Mouse (Mus musculus) embryonic facial prominence, embryonic 14.5 days (tissue): ENCODE measurements at regions not wholly inside any gene's neighbourhood (a gene's known extent, or its start where the extent isn't known, plus 50 kb on each side); places are given as distances from the start of the nearest gene placed in this dataset.
A peak's percentile ranks its signal among the peaks of the same experiment; 100 is the strongest.

ENCODE experiments used
- ATAC-seq: fragments of 200-750 bp; cut with Nextera tagmentation; 2 replicates; pipeline ENCODE4 v1.8.0; 2017; ENCODE audit warnings: low read depth, moderate number of reproducible peaks, moderate TSS enrichment
- DNase-seq: peaks from one replicate; pipeline ENCODE4 v3.0.0-alpha.2; 2015; ENCODE audit warnings: low spot score
- H3K27ac ChIP-seq: fragments of 300-500 bp; sonication (generic); replicated peaks from 2 replicates; pipeline ENCODE4 v1.5.1; 2014; ENCODE audit warnings: low read depth, mild to moderate bottlenecking, low read length, moderate library complexity
- H3K27me3 ChIP-seq: fragments of 300-500 bp; sonication (generic); replicated peaks from 2 replicates; pipeline ENCODE4 v1.6.1; 2014; ENCODE audit warnings: low read length; ENCODE audit not compliant: control insufficient read depth, insufficient read depth
- H3K36me3 ChIP-seq: fragments of 300-500 bp; sonication (generic); 2 replicates; pipeline ENCODE4 v1.6.1; 2014; ENCODE audit warnings: low read length, mixed read lengths; ENCODE audit not compliant: control insufficient read depth, insufficient read depth
- H3K4me1 ChIP-seq: fragments of 300-500 bp; sonication (generic); 2 replicates; pipeline ENCODE4 v1.6.1; 2014; ENCODE audit warnings: antibody characterized with exemption, low read length; ENCODE audit not compliant: control insufficient read depth, insufficient read depth
- H3K4me2 ChIP-seq: fragments of 300-500 bp; sonication (generic); 2 replicates; pipeline ENCODE4 v1.6.1; 2014; ENCODE audit warnings: low read depth, mild to moderate bottlenecking, low read length, moderate library complexity, mixed read lengths
- H3K4me3 ChIP-seq: fragments of 300-500 bp; sonication (generic); 2 replicates; pipeline ENCODE4 v1.5.1; 2014; ENCODE audit warnings: low read depth, mild to moderate bottlenecking, low read length
- H3K9ac ChIP-seq: fragments of 300-500 bp; sonication (generic); 2 replicates; pipeline ENCODE4 v1.6.1; 2014; ENCODE audit warnings: low read depth, mild to moderate bottlenecking, low read length, moderate library complexity, mixed read lengths
- H3K9me3 ChIP-seq: fragments of 300-500 bp; sonication (generic); 2 replicates; pipeline ENCODE4 v1.6.1; 2016; ENCODE audit warnings: low read length; ENCODE audit not compliant: control insufficient read depth
- WGBS: fragments of 180-500 bp; shearing (Covaris S2); extraction: QIAGEN DNeasy Blood & Tissue Kit; methylation state at CpG from one replicate; pipeline ENCODE4 v1.1.7; 2014; 5-methylcytosine and 5-hydroxymethylcytosine counted together

DNA sequence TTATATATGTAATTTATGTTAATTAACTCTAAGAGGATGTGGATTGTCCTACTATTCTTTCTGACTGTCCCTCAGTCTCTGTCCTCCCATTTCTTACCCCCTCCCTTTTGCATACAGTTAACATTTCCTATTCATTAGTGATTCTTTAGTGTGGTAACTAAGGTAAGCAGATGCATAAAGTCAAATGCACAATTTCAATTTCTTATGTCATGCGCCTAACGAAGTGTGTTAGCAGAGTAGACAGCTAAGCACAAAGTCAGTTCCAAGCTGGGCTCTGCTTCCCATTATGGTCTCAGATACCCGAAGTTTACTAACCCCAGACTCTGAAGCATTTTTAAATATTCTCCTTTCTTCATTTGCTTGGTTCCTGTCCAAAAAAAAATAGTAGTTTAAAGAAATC, 248.2 kb downstream of the Olfm4 start:
- ATAC-seq: no peak
- Histone ChIP-seq H3K9me3 (no peaks in the 10 kb centered on the region), H3K4me2 (no peak overlapping the region), H3K27me3 (no peaks in the 10 kb centered on the region), H3K4me3 (no peak overlapping the region), H3K27ac (no peak overlapping the region), H3K9ac (no peak overlapping the region), H3K4me1 (no peaks in the 10 kb centered on the region), H3K36me3 (no peaks in the 10 kb centered on the region)
- 78% methylated on average over 3 of the region's 3 CpGs for WGBS
- DNase-seq: no peak

DNA sequence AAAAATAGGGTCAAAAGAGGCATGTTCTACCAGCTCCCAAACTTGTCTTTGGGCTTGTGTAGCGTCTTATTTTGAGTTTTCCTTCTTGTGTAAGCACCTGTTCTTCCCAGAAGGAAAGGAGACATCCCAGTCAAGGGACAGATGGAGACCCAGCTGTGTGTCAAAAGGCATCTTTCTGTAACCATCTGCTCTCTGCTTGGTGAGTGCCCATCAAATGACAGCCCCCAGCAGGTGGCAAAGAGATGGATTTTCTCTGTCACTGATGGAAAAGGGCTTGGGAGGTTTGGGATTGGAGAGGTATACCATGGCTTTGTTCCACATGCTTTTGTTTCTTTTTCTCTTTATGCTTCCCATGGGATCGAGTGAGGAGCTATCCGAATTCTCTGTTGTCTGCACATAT, 249.1 kb downstream of the Olfm4 start:
- Histone ChIP-seq H3K4me1 (no peaks in the 10 kb centered on the region), H3K9ac (no peak overlapping the region), H3K4me3 (no peak overlapping the region), H3K27me3 (no peaks in the 10 kb centered on the region), H3K36me3 (no peaks in the 10 kb centered on the region), H3K4me2 (no peak overlapping the region), H3K9me3 (no peaks in the 10 kb centered on the region), H3K27ac (no peak overlapping the region)
- 80% methylated on average over 3 of the region's 3 CpGs for WGBS
- no peak for ATAC-seq
- no peak for DNase-seq

- H3K9ac ChIP-seq: no peak overlapping the region
- no peaks in the 10 kb centered on the region for H3K4me1 ChIP-seq
- no peaks in the 10 kb centered on the region for H3K36me3 ChIP-seq
- H3K27me3 ChIP-seq: no peaks in the 10 kb centered on the region
- H3K4me2 ChIP-seq: no peak overlapping the region
- H3K4me3 ChIP-seq: no peak overlapping the region
- H3K9me3 ChIP-seq: no peaks in the 10 kb centered on the region
- no peak overlapping the region for H3K27ac ChIP-seq
- no peak for DNase-seq
- no peak for ATAC-seq
Measured at GRCm38 (mm10) chr14:80237136-80237535, 253.3 kb downstream of the Olfm4 start.

- Histone ChIP-seq H3K4me2 (no peak overlapping the region), H3K9me3 (no peaks in the 10 kb centered on the region), H3K4me1 (no peaks in the 10 kb centered on the region), H3K4me3 (no peak overlapping the region), H3K27me3 (no peaks in the 10 kb centered on the region), H3K36me3 (no peaks in the 10 kb centered on the region), H3K9ac (no peak overlapping the region), H3K27ac (no peak overlapping the region)
- 82% methylated on average over 2 of the region's 2 CpGs for WGBS
- ATAC-seq: no peak
- no peak for DNase-seq
Measured at GRCm38 (mm10) chr14:80237552-80237951, 253.7 kb downstream of the Olfm4 start.

DNA sequence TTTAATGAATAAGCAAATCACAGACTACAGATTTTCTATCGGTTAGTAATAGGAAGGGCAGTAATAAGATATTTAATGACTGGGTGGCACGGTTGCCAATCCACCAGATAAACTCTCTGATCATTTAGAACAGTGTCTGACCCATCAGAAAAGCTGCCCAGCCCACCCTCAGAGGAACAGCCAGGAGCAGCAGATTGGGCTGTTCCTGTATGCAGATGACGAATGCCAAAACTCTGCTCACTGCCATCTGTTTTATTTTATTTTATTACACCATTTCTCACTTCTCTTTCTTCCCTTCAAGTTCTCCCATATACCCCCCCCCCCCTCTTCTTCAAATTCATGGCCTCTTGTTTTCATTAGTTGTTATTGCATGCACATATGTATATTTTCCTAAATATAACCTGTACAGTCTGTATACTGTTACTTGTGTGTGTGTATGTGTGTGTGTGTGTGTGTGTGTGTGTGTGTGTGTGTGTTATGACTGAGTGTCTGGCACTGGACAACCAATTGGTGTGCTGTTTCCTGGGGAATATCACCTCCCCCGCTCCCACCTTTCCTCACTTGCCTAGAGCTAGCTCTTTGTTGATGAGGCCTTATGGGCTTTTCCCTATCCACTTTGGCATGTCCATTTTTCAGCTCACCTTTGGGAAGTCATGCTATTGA, 260.9 kb downstream of the Olfm4 start:
- Histone ChIP-seq H3K36me3 (no peaks in the 10 kb centered on the region), H3K27ac (no peak overlapping the region), H3K4me3 (no peak overlapping the region), H3K4me2 (no peak overlapping the region), H3K27me3 (no peaks in the 10 kb centered on the region), H3K4me1 (no peaks in the 10 kb centered on the region), H3K9me3 (no peaks in the 10 kb centered on the region), H3K9ac (no peak overlapping the region)
- 74% methylated on average over 4 of the region's 4 CpGs for WGBS
- DNase-seq (no peak), ATAC-seq (no peak)

GRCm38 (mm10) chr14:80247575-80247974, 263.7 kb downstream of the Olfm4 start:
- WGBS: 82% methylated on average over 2 of the region's 2 CpGs
- H3K27me3 ChIP-seq: no peaks in the 10 kb centered on the region
- no peak overlapping the region for H3K27ac ChIP-seq
- H3K4me3 ChIP-seq: no peak overlapping the region
- no peaks in the 10 kb centered on the region for H3K4me1 ChIP-seq
- 0 out of 2 replicates have a peak, but pooled peaks have one; percentile 30 for ATAC-seq
- no peaks in the 10 kb centered on the region for H3K9me3 ChIP-seq
- H3K4me2 ChIP-seq: no peak overlapping the region
- no peak overlapping the region for H3K9ac ChIP-seq
- H3K36me3 ChIP-seq: no peaks in the 10 kb centered on the region
- peak; percentile 42 for DNase-seq

GRCm38 (mm10) chr14:80249882-80250281, 266.0 kb downstream of the Olfm4 start:
- Histone ChIP-seq H3K36me3 (no peaks in the 10 kb centered on the region), H3K4me3 (no peak overlapping the region), H3K27me3 (no peaks in the 10 kb centered on the region), H3K27ac (no peak overlapping the region), H3K9me3 (no peaks in the 10 kb centered on the region), H3K4me1 (no peaks in the 10 kb centered on the region), H3K9ac (no peak overlapping the region), H3K4me2 (no peak overlapping the region)
- 73% methylated on average over 1 of the region's 1 CpGs for WGBS
- ATAC-seq (no peak), DNase-seq (no peak)

DNA sequence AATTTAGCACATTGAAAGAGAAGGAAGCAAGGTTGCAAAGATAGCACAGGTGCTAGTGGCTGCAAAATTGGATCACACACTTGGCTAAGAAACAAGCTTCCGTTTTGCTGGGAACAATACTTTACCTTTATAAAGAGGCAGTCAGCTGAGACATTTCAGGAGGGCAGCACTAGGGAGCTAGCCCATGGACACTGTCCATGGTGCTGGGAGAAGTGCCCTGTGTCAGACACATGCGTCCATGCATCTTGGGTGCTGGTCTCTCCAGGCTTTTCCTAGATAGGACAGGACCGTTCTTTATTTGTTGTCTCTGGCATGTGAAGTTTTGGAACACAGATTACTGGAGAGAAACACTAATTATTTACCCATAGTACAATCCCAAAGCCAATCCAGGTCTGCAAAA, 273.2 kb downstream of the Olfm4 start:
- Histone ChIP-seq H3K4me3 (no peak overlapping the region), H3K27ac (no peak overlapping the region), H3K9ac (no peak overlapping the region), H3K36me3 (no peaks in the 10 kb centered on the region), H3K4me1 (no peaks in the 10 kb centered on the region), H3K27me3 (no peaks in the 10 kb centered on the region), H3K9me3 (no peaks in the 10 kb centered on the region), H3K4me2 (no peak overlapping the region)
- WGBS: 41% methylated on average over 3 of the region's 3 CpGs
- ATAC-seq: no peak
- DNase-seq: peak; percentile 55

DNA sequence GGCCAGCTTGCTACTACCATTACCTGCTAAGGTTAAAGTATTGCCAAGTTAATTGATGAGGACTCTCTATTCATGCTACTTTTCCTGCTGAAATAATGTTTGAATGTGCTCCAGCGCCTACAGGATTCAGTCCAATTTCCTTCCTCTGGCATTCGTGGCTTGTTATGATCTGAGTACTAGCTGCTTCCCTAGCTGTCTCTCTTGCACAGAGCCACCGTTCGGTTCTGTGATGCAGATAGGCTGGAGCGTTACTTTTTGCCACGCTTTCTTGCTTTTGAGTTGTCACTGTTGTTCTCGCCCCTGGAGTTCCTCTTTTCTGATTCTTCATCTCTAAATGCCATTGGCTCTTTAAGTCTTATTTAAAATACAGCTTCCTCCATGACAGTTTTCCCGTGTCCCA, 279.3 kb downstream of the Olfm4 start:
- DNase-seq (no peak), ATAC-seq (no peak)
- no peaks in the 10 kb centered on the region for H3K36me3 ChIP-seq
- H3K9ac ChIP-seq: no peak overlapping the region
- H3K4me2 ChIP-seq: no peak overlapping the region
- no peak overlapping the region for H3K27ac ChIP-seq
- H3K4me3 ChIP-seq: no peak overlapping the region
- H3K9me3 ChIP-seq: no peaks in the 10 kb centered on the region
- H3K4me1 ChIP-seq: no peaks in the 10 kb centered on the region
- H3K27me3 ChIP-seq: no peaks in the 10 kb centered on the region
- 66% methylated on average over 8 of the region's 8 CpGs for WGBS
